Comparison of ENCODE assay signal across 13 mouse cellular contexts in the genomic region with DNA sequence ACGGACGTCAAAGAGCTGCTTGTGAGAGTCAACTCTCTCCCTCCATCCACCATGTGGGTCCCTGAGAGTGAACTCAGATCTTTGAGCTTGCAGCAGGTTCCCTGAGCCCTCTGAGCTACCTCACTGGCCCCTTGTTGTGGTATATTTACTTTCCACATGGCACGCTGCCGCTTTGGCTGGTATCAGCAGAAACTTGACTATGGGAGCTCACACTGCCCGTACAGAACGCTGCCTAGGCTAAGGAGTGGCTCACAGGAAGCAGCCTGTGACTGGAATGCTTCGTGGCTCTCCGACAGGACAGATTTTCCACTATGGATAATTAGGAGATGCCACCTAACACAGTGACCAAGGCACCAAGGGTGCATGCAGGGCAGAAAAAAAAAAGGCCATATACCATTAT. TPM values are rescaled to one million over a fixed set of nuclear protein-coding genes. Genes with fewer than 3 reads are reported as not detected.
DNase-seq lines count a peak whose midpoint lies in the region; ATAC-seq and TF ChIP-seq lines count a peak whose summit lies in the region.
"Had no signal": no experiment of that assay in that cellular context is flagged by ENCODE, and none has a peak within 500 bp of the region (broad histone marks: within the 10 kb centered on the region; RNA-seq: fewer than 3 reads in every experiment).

No protein-coding gene starts in this region.

- ATAC-seq in intestine, postnatal 0 days: no peak
- ATAC-seq in intestine, embryonic 16.5 days: no peak
- ATAC-seq in forebrain, embryonic 14.5 days: no peak
- ATAC-seq in limb, embryonic 14.5 days (ENCODE audit: low FRiP score, low read depth): no peak
- no peak for ATAC-seq in frontal cortex, adult (ENCODE audit: low TSS enrichment)

- no peak for TF ChIP-seq CTCF in intestine, postnatal 0 days (IDR thresholded peaks at IDR 0.05; ENCODE audit: low read depth)

- no peaks in the 10 kb centered on the region for H3K9me3 ChIP-seq in intestine, postnatal 0 days (ENCODE audit: control insufficient read depth)
- no peaks in the 10 kb centered on the region for H3K9me3 ChIP-seq in intestine, embryonic 16.5 days (ENCODE audit: control insufficient read depth, low read length)
- H3K9me3 ChIP-seq in embryonic facial prominence, embryonic 10.5 days: no peaks in the 10 kb centered on the region
- H3K9me3 ChIP-seq in forebrain, embryonic 14.5 days (replicated peaks; ENCODE audit: control insufficient read depth, low read length): no peaks in the 10 kb centered on the region
- H3K9me3 ChIP-seq in limb, embryonic 14.5 days (ENCODE audit: control insufficient read depth, low read length): no peaks in the 10 kb centered on the region

- intact Hi-C loops in left cerebral cortex, postnatal 14 days (cut with DNase I): no loop called here

- no peaks in the 10 kb centered on the region for H3K4me1 ChIP-seq in intestine, postnatal 0 days (replicated peaks; ENCODE audit: control insufficient read depth, insufficient read depth, low read length)
- H3K4me1 ChIP-seq in intestine, embryonic 16.5 days (ENCODE audit: control insufficient read depth, insufficient read depth, low read length): peaks cover 3% of the 10 kb centered on the region
- peaks cover 16% of the 10 kb centered on the region for H3K4me1 ChIP-seq in embryonic facial prominence, embryonic 10.5 days
- H3K4me1 ChIP-seq in forebrain, embryonic 14.5 days (ENCODE audit: control insufficient read depth, insufficient read depth, low read length): 0 out of 2 replicates have a peak, but pooled peaks cover 2% of the 10 kb centered on the region
- H3K4me1 ChIP-seq in limb, embryonic 14.5 days (ENCODE audit: control insufficient read depth, insufficient read depth, low read length): peaks cover 12% of the 10 kb centered on the region

- peak overlapping the region; percentile 15; the same call in 1 of the 2 replicates for H3K27ac ChIP-seq in intestine, postnatal 0 days (ENCODE audit: low read depth, low read length)
- H3K27ac ChIP-seq in intestine, embryonic 16.5 days (ENCODE audit: low read length): no peak overlapping the region
- H3K27ac ChIP-seq in embryonic facial prominence, embryonic 10.5 days (replicated peaks): peak overlapping the region; percentile 68
- H3K27ac ChIP-seq in forebrain, embryonic 14.5 days (ENCODE audit: low read depth, low read length): 0 out of 2 replicates have a peak overlapping the region, but pooled peaks have one; percentile 5
- peak overlapping the region; percentile 68 for H3K27ac ChIP-seq in limb, embryonic 14.5 days (replicated peaks; ENCODE audit: low read depth, low read length)

- 71% methylated on average over 8 of the region's 8 CpGs for WGBS in intestine, postnatal 0 days
- 68% methylated on average over 8 of the region's 8 CpGs for WGBS in intestine, embryonic 16.5 days
- 56% methylated on average over 8 of the region's 8 CpGs for WGBS in embryonic facial prominence, embryonic 10.5 days
- 86% methylated on average over 8 of the region's 8 CpGs for WGBS in forebrain, embryonic 14.5 days
- 38% methylated on average over 8 of the region's 8 CpGs for WGBS in limb, embryonic 14.5 days

- peak; percentile 40 for DNase-seq in embryonic facial prominence, embryonic 10.5 days (ENCODE audit: low spot score)
- no peak for DNase-seq in forebrain, embryonic 14.5 days (ENCODE audit: low spot score)
- no peak for DNase-seq in limb, embryonic 14.5 days (ENCODE audit: low spot score)
- DNase-seq in adrenal gland, postnatal 14 days: no peak
- no peak for DNase-seq in left cerebral cortex, postnatal 14 days (ENCODE audit: low spot score in 2 of 2)
- DNase-seq: cerebellum, postnatal 14 days; kidney, postnatal 14 days; right cerebral cortex, adult 18-20 months had no signal

- no peak overlapping the region for H3K9ac ChIP-seq in intestine, postnatal 0 days (ENCODE audit: low read depth, low read length)
- H3K9ac ChIP-seq in intestine, embryonic 16.5 days (ENCODE audit: low read depth, low read length): no peak overlapping the region
- no peak overlapping the region for H3K9ac ChIP-seq in forebrain, embryonic 14.5 days (ENCODE audit: low read length)
- no peak overlapping the region for H3K9ac ChIP-seq in limb, embryonic 14.5 days (ENCODE audit: low read depth, low read length, severe bottlenecking)

- no peak overlapping the region for H3K4me3 ChIP-seq in intestine, postnatal 0 days (ENCODE audit: low read depth, low read length)
- no peak overlapping the region for H3K4me3 ChIP-seq in intestine, embryonic 16.5 days (ENCODE audit: low read length)
- H3K4me3 ChIP-seq in embryonic facial prominence, embryonic 10.5 days: 0 out of 2 replicates have a peak overlapping the region, but pooled peaks have one; percentile 8
- no peak overlapping the region for H3K4me3 ChIP-seq in forebrain, embryonic 14.5 days (ENCODE audit: low read depth, low read length)
- H3K4me3 ChIP-seq in limb, embryonic 14.5 days (replicated peaks; ENCODE audit: low read length): no peak overlapping the region

- TF ChIP-seq POLR2A in limb, embryonic 14.5 days (IDR thresholded peaks at IDR 0.05; ENCODE audit: borderline replicate concordance, extremely low read depth, insufficient read depth, insufficient read length): no peak

- no peaks in the 10 kb centered on the region for H3K27me3 ChIP-seq in intestine, postnatal 0 days (replicated peaks; ENCODE audit: control insufficient read depth, insufficient read depth, low read length)
- no peaks in the 10 kb centered on the region for H3K27me3 ChIP-seq in intestine, embryonic 16.5 days (replicated peaks; ENCODE audit: control insufficient read depth, insufficient read depth, low read length)
- H3K27me3 ChIP-seq in embryonic facial prominence, embryonic 10.5 days (replicated peaks; ENCODE audit: low read depth, poor library complexity, severe bottlenecking): no peaks in the 10 kb centered on the region
- H3K27me3 ChIP-seq in forebrain, embryonic 14.5 days (replicated peaks; ENCODE audit: control insufficient read depth, insufficient read depth, low read length): no peaks in the 10 kb centered on the region
- H3K27me3 ChIP-seq in limb, embryonic 14.5 days (ENCODE audit: control insufficient read depth, insufficient read depth, low read length): no peaks in the 10 kb centered on the region

- H3K4me2 ChIP-seq in intestine, postnatal 0 days (replicated peaks; ENCODE audit: low read depth): no peak overlapping the region
- H3K4me2 ChIP-seq in intestine, embryonic 16.5 days (ENCODE audit: low read depth, low read length): no peak overlapping the region
- no peak overlapping the region for H3K4me2 ChIP-seq in forebrain, embryonic 14.5 days (ENCODE audit: low read length)
- 0 out of 2 replicates have a peak overlapping the region, but pooled peaks have one; percentile 7 for H3K4me2 ChIP-seq in limb, embryonic 14.5 days (replicated peaks; ENCODE audit: low read depth, low read length, severe bottlenecking)
- H3K4me2 ChIP-seq: liver, embryonic 11.5 days had no signal

- H3K36me3 ChIP-seq in intestine, postnatal 0 days (ENCODE audit: control insufficient read depth, insufficient read depth): peaks cover 79% of the 10 kb centered on the region
- peaks cover 25% of the 10 kb centered on the region for H3K36me3 ChIP-seq in intestine, embryonic 16.5 days (ENCODE audit: control insufficient read depth, insufficient read depth, low read length)
- H3K36me3 ChIP-seq in embryonic facial prominence, embryonic 10.5 days (replicated peaks): peaks cover 79% of the 10 kb centered on the region
- H3K36me3 ChIP-seq in forebrain, embryonic 14.5 days (ENCODE audit: control insufficient read depth, insufficient read depth, low read length): peaks cover 58% of the 10 kb centered on the region
- peaks cover 64% of the 10 kb centered on the region for H3K36me3 ChIP-seq in limb, embryonic 14.5 days (ENCODE audit: control insufficient read depth, insufficient read depth, low read length)

RNA-seq across cellular contexts. Expression of gene Cat, which starts 23.8 kb away (rescaled TPM):
- 173 and 179 TPM in 2 replicates for polyA plus RNA-seq in intestine, postnatal 0 days (2015; fragmentation: Nextera tagmentation; extraction: Ambion mirVana)
- polyA plus RNA-seq in intestine, embryonic 16.5 days (2015; fragmentation: Nextera tagmentation; extraction: Ambion mirVana): 169 and 195 TPM in 2 replicates
- 84.9 and 85.6 TPM in 2 replicates for polyA plus RNA-seq in embryonic facial prominence, embryonic 10.5 days (2016; fragmentation: Nextera tagmentation; extraction: Ambion mirVana)
- 81.9 and 97.3 TPM in 2 replicates for polyA plus RNA-seq in forebrain, embryonic 14.5 days (2014; fragmentation: Nextera tagmentation; extraction: Ambion mirVana)
- 53.9 and 56.3 TPM in 2 replicates for polyA plus RNA-seq in limb, embryonic 14.5 days (2012; rRNA removed)
- 82.3 and 83.2 TPM in 2 replicates for polyA plus RNA-seq in limb, embryonic 14.5 days (2014; fragmentation: Nextera tagmentation; extraction: Ambion mirVana)
- 475 and 505 TPM in 2 replicates for total RNA-seq in adrenal gland, postnatal 14 days (2021)
- 10 to 100 TPM; 55.0 to 60.0 TPM for total RNA-seq in left cerebral cortex, postnatal 14 days (2021)

RNA-seq across cellular contexts. Expression of gene Elf5, which starts 49.7 kb away (rescaled TPM):
- not detected in 2 replicates for polyA plus RNA-seq in intestine, postnatal 0 days (2015; fragmentation: Nextera tagmentation; extraction: Ambion mirVana)
- 0.15 and 0.22 TPM in 2 replicates for polyA plus RNA-seq in intestine, embryonic 16.5 days (2015; fragmentation: Nextera tagmentation; extraction: Ambion mirVana)
- polyA plus RNA-seq in embryonic facial prominence, embryonic 10.5 days (2016; fragmentation: Nextera tagmentation; extraction: Ambion mirVana): 0.08 and 0.24 TPM in 2 replicates
- polyA plus RNA-seq in forebrain, embryonic 14.5 days (2014; fragmentation: Nextera tagmentation; extraction: Ambion mirVana): not detected in 2 replicates
- 2.0 TPM in 2 replicates for polyA plus RNA-seq in limb, embryonic 14.5 days (2012; rRNA removed)
- 0.41 and 0.75 TPM in 2 replicates for polyA plus RNA-seq in limb, embryonic 14.5 days (2014; fragmentation: Nextera tagmentation; extraction: Ambion mirVana)
- not detected in 2 replicates for total RNA-seq in adrenal gland, postnatal 14 days (2021)
- 1 to 10 TPM in 1 of 2 experiments, under 1 TPM in 1; 0.72 to 1.0 TPM for total RNA-seq in left cerebral cortex, postnatal 14 days (2021)
- polyA plus RNA-seq: heart, postnatal 0 days; liver, embryonic 11.5 days had no signal
